Mouse (Mus musculus): ENCODE data around the gene H1foo. TPM values are rescaled to one million over a fixed set of nuclear protein-coding genes. Genes with fewer than 3 reads are reported as not detected.

H1foo gene
- polyA plus RNA-seq, 1 experiment from 2014 or later: not detected

DNA sequence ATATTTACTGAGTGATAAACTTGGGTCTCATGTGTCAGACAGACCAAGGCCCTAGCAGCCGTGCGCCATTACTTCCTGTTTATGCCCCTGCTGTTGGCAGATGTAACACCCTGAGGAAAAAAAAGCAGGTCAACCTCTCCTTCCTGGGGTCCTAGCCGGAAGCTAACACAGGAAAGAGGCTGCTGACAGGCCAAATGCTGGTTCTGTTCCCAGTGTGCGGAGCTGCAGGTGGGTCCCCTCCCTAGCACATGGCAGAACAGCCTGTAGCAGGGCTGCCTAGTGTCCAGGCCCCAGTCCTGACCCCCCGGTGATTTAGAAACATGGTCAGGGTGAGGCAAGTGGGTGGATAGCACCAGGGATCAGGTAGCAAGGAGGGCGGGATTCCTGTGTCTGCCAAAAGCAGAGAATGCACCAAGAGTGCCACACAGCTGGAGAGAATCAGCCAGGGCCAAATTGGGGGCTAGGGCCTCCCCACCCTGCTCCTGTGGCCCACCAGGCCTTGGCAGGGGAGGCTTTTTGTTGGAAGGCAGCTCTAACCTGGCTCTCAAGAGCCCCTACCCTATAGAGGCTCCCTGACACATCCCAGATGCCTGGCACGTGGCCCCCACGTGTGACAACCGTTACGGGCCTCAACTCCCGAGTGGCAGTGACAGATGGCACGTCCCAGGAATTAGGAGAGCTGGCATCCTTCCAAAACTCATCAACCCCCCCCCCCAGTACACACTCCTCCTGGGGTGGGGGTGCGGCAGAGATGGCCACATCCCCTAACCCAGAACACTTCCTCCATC lies 26.7 kb downstream of the H1foo start:
- H3K4me3 ChIP-seq (ENCODE audit: low read length): no peak overlapping the region
- 37% methylated on average over 13 of the region's 13 CpGs for whole genome bisulfite sequencing
- H3K27me3 ChIP-seq (ENCODE audit: control insufficient read depth, insufficient read depth, low read length): no peaks in the 10 kb centered on the region
- 0 out of 2 replicates have a peak, but pooled peaks have one; percentile 11 for ATAC-seq (replicated peaks; ENCODE audit: extremely low read depth, insufficient read depth, low FRiP score)
- no peak overlapping the region for H3K4me2 ChIP-seq (ENCODE audit: low read depth, low read length)
- H3K36me3 ChIP-seq (ENCODE audit: control insufficient read depth, insufficient read depth): no peaks in the 10 kb centered on the region
- H3K4me1 ChIP-seq (ENCODE audit: control insufficient read depth, insufficient read depth, low read length): peaks cover 27% of the 10 kb centered on the region
- 0 out of 2 replicates have a peak overlapping the region, but pooled peaks have one; percentile 3 for H3K9ac ChIP-seq (ENCODE audit: low read length)
- peak overlapping the region; percentile 55 for H3K27ac ChIP-seq (ENCODE audit: low read length)
- no peaks in the 10 kb centered on the region for H3K9me3 ChIP-seq (replicated peaks; ENCODE audit: control insufficient read depth, low read length)

DNA sequence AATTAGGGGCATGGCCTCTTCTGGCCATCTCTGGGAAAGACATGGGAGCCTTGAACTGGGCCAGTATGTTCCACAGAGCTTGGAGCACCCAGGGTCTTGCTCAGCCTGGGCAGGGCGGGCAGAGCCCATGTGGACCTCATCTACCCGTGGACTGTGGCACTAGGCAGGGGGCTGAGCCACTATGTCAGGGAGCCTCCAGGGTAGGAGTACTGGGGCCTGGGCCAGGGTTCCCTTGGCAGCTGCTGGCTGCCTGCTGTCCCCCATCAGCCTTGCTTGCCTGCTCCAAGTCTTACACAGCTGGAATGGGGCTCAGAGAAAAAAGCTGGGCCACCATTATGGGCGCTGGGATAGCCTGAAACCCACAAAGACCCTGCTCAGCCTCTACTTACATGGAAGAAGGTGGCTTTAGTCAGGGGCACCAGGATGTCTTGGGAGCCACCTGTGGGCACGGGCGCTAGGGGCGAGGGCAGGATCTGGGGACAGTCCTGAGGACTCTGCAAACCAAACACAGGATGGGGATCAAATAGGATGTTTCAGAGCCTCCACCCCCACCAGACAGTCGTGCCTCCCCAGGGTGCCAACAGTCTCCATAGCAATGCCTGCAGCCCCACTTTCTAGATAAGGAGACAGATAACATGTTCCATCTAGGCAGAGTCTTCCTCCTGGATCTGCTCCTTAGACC lies 27.5 kb downstream of the H1foo start:
- 67% methylated on average over 7 of the region's 7 CpGs for WGBS
- H3K9ac ChIP-seq (ENCODE audit: low read length): no peak overlapping the region

DNA sequence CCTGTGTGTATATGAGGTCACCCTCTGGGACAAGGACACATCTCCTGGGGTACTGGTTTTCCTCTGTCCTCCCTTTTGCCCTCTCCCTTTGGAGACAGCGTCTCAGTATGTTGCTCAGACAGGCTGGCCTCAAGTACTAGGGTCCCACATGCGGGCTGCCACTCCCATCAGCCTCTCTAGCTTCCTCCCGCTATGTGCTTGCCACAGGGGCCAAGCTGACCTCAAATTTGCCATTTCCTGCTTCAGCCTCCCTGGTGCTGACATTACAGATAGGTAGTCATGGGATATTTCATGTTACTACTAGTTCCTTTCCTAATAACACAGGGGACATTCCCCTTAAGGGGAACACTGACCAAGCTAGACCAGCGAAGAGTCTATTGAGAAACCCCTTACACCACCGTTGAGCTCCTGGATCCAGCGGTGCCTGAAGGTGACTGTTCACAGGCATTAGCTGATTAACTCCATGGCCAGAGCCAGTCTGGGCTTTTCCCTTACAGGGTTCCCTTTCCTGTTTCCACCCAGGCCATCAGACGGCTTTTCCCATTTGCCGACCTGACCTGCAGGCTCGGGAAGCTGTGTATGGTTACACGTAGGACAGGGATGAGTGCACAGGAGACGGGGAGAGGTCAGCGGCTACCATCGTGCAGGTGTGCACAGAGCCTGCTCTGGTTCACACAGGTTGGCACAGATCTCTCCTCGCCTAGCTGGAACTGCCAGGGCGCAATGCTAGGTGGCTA lies 28.6 kb downstream of the H1foo start:
- Histone ChIP-seq H3K4me1 (ENCODE audit: control insufficient read depth, insufficient read depth, low read length) (peaks cover 27% of the 10 kb centered on the region), H3K36me3 (ENCODE audit: control insufficient read depth, insufficient read depth) (no peaks in the 10 kb centered on the region), H3K4me3 (ENCODE audit: low read length) (no peak overlapping the region), H3K4me2 (ENCODE audit: low read depth, low read length) (no peak overlapping the region), H3K9ac (ENCODE audit: low read length) (no peak overlapping the region), H3K27me3 (ENCODE audit: control insufficient read depth, insufficient read depth, low read length) (no peaks in the 10 kb centered on the region), H3K27ac (ENCODE audit: low read length) (no peak overlapping the region; the same call in 1 of the 2 replicates), H3K9me3 (replicated peaks; ENCODE audit: control insufficient read depth, low read length) (no peaks in the 10 kb centered on the region)
- 83% methylated on average over 15 of the region's 15 CpGs for WGBS
- no peak for ATAC-seq (replicated peaks; ENCODE audit: extremely low read depth, insufficient read depth, low FRiP score)

More for the DNA sequence above, 27.5 kb downstream of the H1foo start:
- ATAC-seq (replicated peaks; ENCODE audit: extremely low read depth, insufficient read depth, low FRiP score): no peak
- no peaks in the 10 kb centered on the region for H3K36me3 ChIP-seq (ENCODE audit: control insufficient read depth, insufficient read depth)
- peaks cover 27% of the 10 kb centered on the region for H3K4me1 ChIP-seq (ENCODE audit: control insufficient read depth, insufficient read depth, low read length)
- H3K4me2 ChIP-seq (ENCODE audit: low read depth, low read length): no peak overlapping the region
- H3K27ac ChIP-seq (ENCODE audit: low read length): no peak overlapping the region; the same call in 1 of the 2 replicates
- H3K27me3 ChIP-seq (ENCODE audit: control insufficient read depth, insufficient read depth, low read length): no peaks in the 10 kb centered on the region
- H3K4me3 ChIP-seq (ENCODE audit: low read length): no peak overlapping the region
- no peaks in the 10 kb centered on the region for H3K9me3 ChIP-seq (replicated peaks; ENCODE audit: control insufficient read depth, low read length)

DNA sequence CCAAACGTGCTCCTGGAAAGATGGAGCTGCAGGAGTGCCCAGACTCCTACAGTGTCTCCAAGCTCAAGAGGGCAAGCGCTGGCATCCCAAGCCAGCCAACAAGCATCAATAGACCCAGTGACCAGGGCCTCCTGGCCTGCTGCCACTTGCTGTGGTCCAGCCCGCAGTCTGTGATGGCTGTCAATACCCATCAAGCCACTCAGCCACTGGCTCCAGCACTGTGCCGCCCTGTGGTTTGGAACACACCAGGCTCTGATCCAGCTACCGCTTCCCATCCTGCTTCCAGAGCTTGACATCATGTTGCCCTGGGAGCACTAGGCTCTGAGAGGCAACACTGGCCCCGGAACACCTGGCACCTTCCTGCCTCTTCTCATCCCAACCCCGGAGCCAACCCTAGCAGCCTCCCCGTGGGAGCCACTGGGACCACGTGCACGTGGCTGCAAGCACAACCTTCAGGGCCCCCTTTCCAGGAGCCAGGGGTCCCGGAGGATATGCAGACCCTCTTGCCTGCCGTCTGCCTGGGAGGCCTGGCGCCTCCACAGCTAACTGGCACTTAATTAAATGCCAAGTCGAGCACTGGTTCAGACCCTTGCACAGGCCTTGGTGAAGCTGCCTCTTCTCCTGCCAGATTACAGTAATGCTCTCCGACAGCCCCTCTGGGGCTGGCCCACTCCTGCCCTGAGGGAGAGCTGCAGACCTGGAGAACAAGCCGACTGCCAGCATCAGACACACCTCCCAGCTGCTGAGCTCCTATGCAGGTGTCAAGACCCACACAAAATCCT lies 29.3 kb downstream of the H1foo start:
- Histone ChIP-seq H3K9me3 (replicated peaks; ENCODE audit: control insufficient read depth, low read length) (no peaks in the 10 kb centered on the region), H3K9ac (ENCODE audit: low read length) (no peak overlapping the region), H3K27ac (ENCODE audit: low read length) (no peak overlapping the region), H3K4me1 (ENCODE audit: control insufficient read depth, insufficient read depth, low read length) (peaks cover 25% of the 10 kb centered on the region), H3K4me3 (ENCODE audit: low read length) (no peak overlapping the region), H3K4me2 (ENCODE audit: low read depth, low read length) (no peak overlapping the region), H3K27me3 (ENCODE audit: control insufficient read depth, insufficient read depth, low read length) (no peaks in the 10 kb centered on the region), H3K36me3 (ENCODE audit: control insufficient read depth, insufficient read depth) (no peaks in the 10 kb centered on the region)
- 68% methylated on average over 16 of the region's 16 CpGs for WGBS
- ATAC-seq (replicated peaks; ENCODE audit: extremely low read depth, insufficient read depth, low FRiP score): no peak

DNA sequence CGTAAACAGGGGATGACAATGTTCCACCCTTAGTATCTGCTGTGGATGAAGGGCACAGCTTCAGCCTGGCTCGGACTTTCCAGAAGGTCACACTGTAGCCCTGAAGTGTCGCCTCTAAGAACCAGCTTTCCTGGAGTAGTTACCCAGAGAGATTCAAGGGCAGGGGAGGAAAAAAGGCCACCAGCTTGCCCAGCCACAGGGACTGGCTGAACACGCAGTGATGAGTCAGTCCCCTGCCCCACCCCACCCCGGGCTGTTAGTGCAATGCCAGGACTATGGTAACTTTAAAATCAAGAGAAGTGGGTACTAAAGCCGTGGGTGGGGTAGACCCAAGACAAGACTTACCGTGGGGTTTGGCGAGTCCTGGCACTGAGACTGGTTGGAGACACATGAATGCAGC lies 30.9 kb downstream of the H1foo start:
- no peaks in the 10 kb centered on the region for H3K9me3 ChIP-seq (replicated peaks; ENCODE audit: control insufficient read depth, low read length)
- no peak overlapping the region for H3K27ac ChIP-seq (ENCODE audit: low read length)
- no peak overlapping the region for H3K4me3 ChIP-seq (ENCODE audit: low read length)
- no peak overlapping the region for H3K4me2 ChIP-seq (ENCODE audit: low read depth, low read length)
- H3K9ac ChIP-seq (ENCODE audit: low read length): no peak overlapping the region
- peaks cover 22% of the 10 kb centered on the region for H3K4me1 ChIP-seq (ENCODE audit: control insufficient read depth, insufficient read depth, low read length)
- WGBS: 82% methylated on average over 8 of the region's 8 CpGs
- ATAC-seq (replicated peaks; ENCODE audit: extremely low read depth, insufficient read depth, low FRiP score): no peak
- no peaks in the 10 kb centered on the region for H3K27me3 ChIP-seq (ENCODE audit: control insufficient read depth, insufficient read depth, low read length)
- H3K36me3 ChIP-seq (ENCODE audit: control insufficient read depth, insufficient read depth): no peaks in the 10 kb centered on the region

DNA sequence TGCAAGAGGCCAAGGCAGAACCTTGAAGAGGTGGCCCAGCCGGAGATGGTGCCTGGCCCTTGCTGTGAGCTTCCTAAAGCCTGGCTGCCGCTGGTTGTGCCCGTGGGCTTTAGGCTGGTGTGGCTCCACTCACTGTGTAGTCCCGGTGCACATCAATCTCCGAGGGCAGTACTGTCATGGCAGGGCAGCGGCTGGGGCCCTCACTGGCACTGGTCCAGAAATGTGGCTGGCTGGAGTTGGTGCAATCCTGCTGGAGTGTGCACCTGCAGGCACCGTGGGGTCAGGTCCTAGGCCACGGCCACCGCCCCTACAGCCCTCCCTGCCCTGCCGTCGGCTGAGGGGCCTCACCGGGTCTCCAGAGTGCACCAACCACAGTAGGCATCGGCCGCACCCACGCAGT lies 33.1 kb downstream of the H1foo start:
- peaks cover 3% of the 10 kb centered on the region; the same call in 1 of the 2 replicates for H3K4me1 ChIP-seq (ENCODE audit: control insufficient read depth, insufficient read depth, low read length)
- H3K27me3 ChIP-seq (ENCODE audit: control insufficient read depth, insufficient read depth, low read length): no peaks in the 10 kb centered on the region
- H3K4me2 ChIP-seq (ENCODE audit: low read depth, low read length): no peak overlapping the region
- WGBS: 75% methylated on average over 15 of the region's 15 CpGs
- H3K9me3 ChIP-seq (replicated peaks; ENCODE audit: control insufficient read depth, low read length): no peaks in the 10 kb centered on the region
- no peaks in the 10 kb centered on the region for H3K36me3 ChIP-seq (ENCODE audit: control insufficient read depth, insufficient read depth)
- ATAC-seq (replicated peaks; ENCODE audit: extremely low read depth, insufficient read depth, low FRiP score): no peak
- H3K9ac ChIP-seq (ENCODE audit: low read length): no peak overlapping the region
- H3K4me3 ChIP-seq (ENCODE audit: low read length): no peak overlapping the region
- H3K27ac ChIP-seq (ENCODE audit: low read length): no peak overlapping the region

DNA sequence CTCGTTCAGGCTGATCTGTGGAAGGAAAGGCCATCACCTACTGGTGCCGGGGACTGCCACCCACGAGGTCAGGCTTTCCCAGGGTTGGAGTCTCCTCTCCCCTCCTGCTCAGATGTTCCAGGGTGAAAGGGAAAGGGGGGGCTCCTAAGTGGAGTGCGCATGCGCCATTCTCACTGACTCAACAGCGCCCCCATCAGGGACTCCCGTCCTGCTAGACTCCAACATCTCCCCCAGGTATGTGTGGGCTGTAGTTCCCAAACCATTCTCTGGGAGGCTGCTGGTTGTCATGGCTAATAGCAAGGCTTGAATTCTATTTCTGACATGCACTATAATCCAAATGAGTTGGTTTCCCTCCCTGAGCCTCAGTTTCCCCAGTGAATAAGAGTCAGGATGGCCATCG lies 33.9 kb downstream of the H1foo start:
- H3K36me3 ChIP-seq (ENCODE audit: control insufficient read depth, insufficient read depth): no peaks in the 10 kb centered on the region
- H3K9ac ChIP-seq (ENCODE audit: low read length): no peak overlapping the region
- H3K4me2 ChIP-seq (ENCODE audit: low read depth, low read length): no peak overlapping the region
- ATAC-seq (replicated peaks; ENCODE audit: extremely low read depth, insufficient read depth, low FRiP score): no peak
- no peaks in the 10 kb centered on the region for H3K27me3 ChIP-seq (ENCODE audit: control insufficient read depth, insufficient read depth, low read length)
- 73% methylated on average over 8 of the region's 8 CpGs for WGBS
- H3K9me3 ChIP-seq (replicated peaks; ENCODE audit: control insufficient read depth, low read length): no peaks in the 10 kb centered on the region
- H3K4me1 ChIP-seq (ENCODE audit: control insufficient read depth, insufficient read depth, low read length): peaks cover 6% of the 10 kb centered on the region
- no peak overlapping the region for H3K27ac ChIP-seq (ENCODE audit: low read length)
- H3K4me3 ChIP-seq (ENCODE audit: low read length): no peak overlapping the region

DNA sequence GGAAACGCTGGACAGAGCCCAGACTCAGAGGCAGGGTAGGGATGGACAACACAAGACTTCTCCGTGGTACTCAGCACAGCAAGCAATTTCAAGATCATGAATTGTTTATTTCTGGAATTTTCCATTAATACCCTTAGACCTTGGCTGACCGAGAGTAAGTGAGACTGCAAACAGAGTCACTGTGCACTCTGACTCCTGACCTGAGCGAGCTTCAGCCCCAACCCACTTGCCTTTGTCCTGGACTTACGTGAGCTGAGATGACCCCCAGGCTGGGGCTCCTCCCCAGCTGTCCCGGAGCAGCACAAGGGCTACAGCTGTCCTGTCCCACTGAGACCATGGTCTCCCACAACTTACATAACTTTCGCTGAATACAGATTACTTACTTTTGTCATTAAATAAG lies 38.2 kb downstream of the H1foo start:
- no peak overlapping the region for H3K9ac ChIP-seq (ENCODE audit: low read length)
- peak overlapping the region; percentile 12; the same call in 1 of the 2 replicates for H3K4me2 ChIP-seq (ENCODE audit: low read depth, low read length)
- H3K4me1 ChIP-seq (ENCODE audit: control insufficient read depth, insufficient read depth, low read length): peaks cover 29% of the 10 kb centered on the region
- H3K27me3 ChIP-seq (ENCODE audit: control insufficient read depth, insufficient read depth, low read length): no peaks in the 10 kb centered on the region
- WGBS: 59% methylated on average over 7 of the region's 7 CpGs
- no peaks in the 10 kb centered on the region for H3K36me3 ChIP-seq (ENCODE audit: control insufficient read depth, insufficient read depth)
- no peak for ATAC-seq (replicated peaks; ENCODE audit: extremely low read depth, insufficient read depth, low FRiP score)
- no peak overlapping the region for H3K27ac ChIP-seq (ENCODE audit: low read length)
- no peaks in the 10 kb centered on the region for H3K9me3 ChIP-seq (replicated peaks; ENCODE audit: control insufficient read depth, low read length)
- H3K4me3 ChIP-seq (ENCODE audit: low read length): no peak overlapping the region
